Mouse (Mus musculus): ENCODE results near the gene Nrap.

DNA sequence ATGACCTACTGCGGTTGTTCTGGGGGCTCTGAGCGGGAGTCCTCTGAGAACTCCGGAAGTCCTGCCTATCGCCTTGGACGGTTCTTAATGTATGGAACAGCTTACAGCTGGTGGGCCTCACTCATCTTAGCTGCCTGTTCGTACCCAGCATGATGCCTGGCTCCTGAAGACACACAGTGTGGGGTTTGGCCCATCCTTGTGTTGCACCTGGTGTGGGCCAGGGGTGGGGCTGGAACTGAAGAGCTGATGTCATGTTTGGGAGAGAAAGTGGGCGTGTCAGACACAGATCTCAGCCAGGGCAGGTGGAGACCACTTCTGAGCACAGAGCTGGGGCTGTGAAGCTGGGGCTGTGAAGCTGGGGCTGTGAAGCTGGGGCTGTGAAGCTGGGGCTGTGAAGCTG, 9.5 kb downstream of the Nrap start:
- TF ChIP-seq POLR2A (IDR thresholded peaks at IDR 0.05; ENCODE audit: insufficient read depth, low read length) (no peak), CTCF (IDR thresholded peaks at IDR 0.05; ENCODE audit: low read depth, low read length) (no peak), EP300 (IDR thresholded peaks at IDR 0.05; ENCODE audit: insufficient read depth, low read depth, low read length) (no peak)
